Mouse (Mus musculus): ENCODE data around the gene Trib3.

Gene Trib3

DNA sequence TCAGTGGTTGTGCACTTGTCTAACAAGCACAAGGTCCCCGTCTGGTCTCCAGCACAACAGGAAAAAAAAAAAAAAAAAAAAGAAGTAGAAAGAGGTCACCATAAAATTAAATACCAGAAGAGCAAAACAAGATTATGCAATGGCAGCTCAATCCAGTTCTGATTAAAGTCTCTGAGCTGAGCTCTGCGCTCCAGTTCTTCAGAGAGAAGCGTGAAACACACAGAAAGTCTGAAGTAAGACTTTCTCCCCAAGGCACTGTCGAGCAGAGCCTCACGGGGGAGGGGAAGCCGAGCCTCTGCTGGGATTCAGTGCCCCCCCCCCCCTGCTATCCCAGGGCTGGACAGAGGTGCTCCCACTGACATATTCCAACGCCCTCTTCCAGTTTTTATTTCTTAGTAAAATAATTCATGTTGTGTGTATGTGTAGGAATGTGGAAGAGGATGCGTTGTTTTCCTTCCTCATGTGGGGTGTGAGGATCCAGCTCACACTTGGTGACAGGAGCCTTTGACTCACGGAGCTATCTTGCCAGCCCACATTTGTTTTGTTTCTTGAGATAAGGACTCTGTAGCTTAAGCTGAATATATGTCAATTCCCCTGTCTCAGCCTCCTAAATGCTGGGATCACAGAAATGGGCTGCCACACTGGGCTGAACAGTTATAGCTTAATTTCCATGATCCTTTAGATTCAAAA is 3.1 kb upstream of the Trib3 start:
- no peak for DNase-seq (ENCODE audit: low spot score)

DNA sequence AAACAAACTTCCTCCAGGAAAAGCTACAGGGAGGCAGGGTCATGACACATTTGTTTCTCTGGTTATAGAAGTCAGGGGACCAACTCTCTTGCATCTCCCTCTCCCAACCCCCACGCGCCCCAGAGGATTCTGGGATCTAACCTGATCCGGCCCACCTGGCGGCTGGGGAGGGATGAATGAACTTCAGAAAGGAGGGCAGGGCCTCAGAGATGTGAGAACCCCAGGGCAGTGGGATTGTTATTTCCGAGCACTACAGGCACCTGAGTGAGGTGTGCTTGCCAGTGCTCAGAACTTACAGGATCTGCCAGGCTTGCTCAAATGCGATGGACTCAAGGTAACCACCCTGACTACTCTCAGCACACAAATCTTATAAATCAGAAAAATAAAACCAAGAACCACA is 1.6 kb upstream of the Trib3 start:
- DNase-seq (ENCODE audit: low spot score), result no peak

DNA sequence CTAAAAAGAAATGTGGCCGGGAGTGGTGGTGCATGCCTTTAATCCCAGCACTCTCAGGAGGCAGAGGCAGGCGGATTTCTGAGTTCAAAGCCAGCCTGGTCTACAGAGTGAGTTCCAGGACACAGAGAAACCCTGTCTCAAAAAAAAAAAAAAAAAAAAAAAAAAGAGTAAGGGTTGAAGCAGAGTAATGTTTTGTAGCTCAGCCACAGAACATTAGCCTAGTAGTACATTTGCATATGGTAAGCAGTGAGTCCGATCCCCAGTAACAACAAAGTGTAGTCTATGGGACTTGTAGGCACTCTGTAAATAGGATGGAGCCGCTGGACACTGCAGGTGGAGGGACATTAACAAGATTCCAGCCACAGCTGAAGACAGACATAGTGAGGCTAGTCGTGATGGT is 1.1 kb upstream of the Trib3 start:
- no peak for DNase-seq (ENCODE audit: low spot score)

DNA sequence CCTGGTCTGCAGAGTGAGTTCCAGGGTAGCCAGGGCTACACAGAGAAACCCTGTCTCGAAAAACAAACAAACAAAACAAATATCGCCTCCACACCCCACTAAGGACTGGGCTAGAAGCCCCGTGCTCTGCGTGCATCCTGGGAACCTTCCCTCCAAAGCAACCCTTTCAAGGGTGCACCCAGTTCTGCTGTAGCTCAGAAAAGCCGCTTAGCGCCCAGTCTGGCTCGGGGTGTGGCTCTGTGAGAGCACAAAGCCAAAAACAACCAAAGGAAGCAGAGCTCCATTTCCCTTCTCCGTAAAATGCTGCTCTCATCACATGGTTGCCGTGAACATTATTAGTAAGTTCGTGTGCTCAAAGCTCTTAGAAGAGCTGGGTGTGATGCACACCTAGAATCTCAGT is 529 bp upstream of the Trib3 start:
- no peak for DNase-seq (ENCODE audit: low spot score)

DNA sequence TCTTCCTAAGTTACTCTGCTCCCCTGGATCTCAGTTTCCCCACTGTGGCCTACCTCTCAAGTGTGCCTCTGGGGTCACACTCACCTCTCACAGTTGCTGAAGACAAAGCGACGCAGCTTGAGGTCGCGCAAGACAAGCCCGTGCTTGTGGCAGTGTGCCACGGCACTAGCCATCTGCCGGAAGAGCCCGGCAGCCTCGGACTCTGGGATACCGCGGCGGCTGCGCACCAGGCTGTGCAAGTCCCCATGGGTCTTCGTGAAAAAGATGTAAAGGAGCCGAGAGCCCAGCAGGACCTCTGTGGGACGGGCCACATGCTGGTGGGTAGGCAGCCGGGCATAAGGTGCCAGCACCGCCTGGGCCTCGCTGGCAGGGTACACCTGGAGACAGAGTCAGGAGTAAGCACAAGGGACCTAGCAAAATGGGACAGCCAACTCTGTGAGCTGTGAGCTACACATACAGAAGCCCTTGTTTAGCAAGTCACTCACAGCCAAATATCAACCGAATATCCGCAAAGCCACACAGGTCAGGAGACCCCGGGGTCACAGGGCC is 4.1 kb downstream of the Trib3 start:
- DNase-seq (ENCODE audit: low spot score), result no peak

DNA sequence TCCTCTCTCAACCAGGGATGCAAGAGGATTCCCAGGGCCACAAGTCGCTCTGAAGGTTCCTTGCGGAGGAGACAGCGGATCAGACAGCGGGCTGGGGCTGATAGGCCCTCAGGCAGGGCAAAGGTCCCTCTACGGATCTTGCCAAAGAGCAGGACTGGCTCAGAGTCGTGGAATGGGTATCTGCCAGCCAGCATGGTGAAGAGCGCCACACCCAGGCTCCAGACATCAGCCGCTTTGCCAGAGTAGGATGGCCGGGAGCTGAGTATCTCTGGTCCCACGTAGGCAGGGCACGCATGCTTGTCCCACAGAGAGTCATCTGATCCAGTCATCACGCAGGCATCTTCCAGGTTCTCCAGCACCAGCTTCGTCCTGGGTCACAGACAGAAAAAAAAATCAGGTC is 5.5 kb downstream of the Trib3 start:
- DNase-seq (ENCODE audit: low spot score), result no peak

DNA sequence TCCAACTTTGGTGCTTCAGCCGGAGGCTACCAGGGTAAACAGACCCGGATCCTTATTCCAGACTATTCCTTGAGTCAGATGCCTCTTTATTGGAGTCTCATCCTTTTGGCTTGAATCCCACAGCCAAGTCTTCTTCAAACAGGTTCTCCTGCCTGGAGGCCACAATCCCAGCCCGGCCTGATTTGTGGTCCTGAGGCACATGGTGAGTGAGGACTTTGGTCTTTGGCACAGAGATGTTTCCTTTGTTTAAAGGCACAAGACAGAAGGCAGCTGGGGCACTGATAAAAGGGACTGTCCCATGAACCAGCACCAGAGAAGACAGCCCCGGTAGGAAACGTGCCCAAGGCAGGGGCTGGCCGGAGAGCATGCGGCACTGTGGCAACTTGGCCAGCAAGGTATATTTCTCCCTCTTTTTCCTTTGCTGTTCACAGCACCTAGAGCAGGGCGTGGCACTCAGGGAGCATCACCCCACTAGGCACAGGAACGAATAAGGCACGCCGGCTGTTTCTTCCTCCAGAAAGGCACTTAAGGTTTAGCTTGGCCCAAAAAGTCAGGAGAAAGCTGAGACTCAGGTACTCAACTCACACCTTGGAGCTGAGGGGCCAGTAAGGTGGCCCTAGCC is 6.1 kb downstream of the Trib3 start:
- no peak for DNase-seq (ENCODE audit: low spot score)

DNA sequence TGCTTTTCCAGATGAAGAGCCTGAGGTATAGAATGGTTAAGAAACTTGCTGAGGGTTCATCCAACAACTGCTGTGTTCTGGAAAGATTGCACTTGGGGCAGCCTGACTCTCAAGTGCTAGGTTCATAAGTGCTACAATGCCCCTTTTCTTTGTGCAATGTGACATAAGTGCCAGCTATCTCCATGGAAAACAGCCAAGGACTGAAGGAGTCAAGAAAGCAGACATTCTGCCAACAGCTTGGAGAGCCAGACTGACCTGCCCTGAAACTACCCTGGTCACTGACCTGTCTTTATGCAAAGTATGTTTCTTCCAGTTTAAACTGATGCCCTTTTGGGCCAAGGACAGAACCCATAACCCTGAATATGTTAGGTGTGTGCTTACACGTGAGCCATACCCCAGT is 7.0 kb downstream of the Trib3 start:
- no peak for DNase-seq (ENCODE audit: low spot score)

DNA sequence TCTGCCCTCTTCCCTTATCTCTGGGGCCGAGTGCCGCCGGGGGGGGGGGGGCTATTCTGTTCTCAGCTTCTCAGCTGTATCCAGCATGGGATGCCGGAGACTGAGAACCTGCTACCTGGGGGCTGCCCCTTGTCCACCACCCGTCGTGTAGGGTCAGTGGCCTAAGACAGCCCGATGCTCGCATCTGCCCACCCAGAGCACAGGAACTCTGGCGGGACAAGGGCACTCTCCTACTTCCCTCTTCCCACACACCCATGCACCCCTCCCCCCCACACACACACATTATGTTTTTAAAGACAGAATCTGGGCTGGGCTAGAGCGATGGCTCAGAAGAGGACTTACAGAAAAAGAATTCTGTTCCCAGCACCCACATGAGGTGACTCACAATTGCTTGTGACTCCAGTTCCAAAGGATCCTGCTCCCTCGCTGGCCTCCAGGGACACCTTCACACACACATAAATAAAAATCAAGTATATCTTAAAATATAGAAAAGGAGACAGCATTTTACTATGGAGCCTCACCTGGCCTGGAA is 8.5 kb downstream of the Trib3 start:
- no peak for DNase-seq (ENCODE audit: low spot score)

DNA sequence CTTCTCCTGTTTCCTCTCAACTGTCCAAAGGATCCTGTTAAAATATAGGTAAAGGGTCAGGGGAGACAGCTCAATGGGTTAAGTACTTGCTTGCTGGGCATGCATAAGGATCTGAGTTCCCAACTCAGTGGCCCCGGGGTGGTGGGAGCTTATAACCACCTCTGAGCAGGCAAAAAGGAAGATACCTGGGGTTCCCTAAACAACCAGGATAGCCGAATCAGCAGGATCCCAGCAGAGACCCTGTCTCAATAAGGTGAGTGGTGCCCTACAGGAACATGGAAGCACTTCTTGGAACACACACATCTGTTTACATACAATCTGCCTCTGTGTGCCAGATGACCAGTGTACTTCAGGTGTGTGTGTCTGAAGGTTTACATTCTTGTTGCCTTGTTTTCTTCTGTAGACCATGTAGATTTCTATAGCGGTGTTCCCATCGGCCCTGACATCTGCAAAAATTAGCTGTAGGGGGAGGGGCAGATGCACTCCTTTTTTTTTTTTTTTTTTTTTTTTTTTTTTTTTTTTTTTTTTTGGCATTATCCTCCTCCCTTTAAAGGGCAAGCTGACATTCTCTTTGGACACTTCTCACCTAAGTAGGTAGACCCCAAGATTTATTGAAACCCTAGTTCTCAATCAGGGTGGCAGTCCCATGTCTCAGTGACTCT is 10.4 kb downstream of the Trib3 start:
- no peak for DNase-seq (ENCODE audit: low spot score)

DNA sequence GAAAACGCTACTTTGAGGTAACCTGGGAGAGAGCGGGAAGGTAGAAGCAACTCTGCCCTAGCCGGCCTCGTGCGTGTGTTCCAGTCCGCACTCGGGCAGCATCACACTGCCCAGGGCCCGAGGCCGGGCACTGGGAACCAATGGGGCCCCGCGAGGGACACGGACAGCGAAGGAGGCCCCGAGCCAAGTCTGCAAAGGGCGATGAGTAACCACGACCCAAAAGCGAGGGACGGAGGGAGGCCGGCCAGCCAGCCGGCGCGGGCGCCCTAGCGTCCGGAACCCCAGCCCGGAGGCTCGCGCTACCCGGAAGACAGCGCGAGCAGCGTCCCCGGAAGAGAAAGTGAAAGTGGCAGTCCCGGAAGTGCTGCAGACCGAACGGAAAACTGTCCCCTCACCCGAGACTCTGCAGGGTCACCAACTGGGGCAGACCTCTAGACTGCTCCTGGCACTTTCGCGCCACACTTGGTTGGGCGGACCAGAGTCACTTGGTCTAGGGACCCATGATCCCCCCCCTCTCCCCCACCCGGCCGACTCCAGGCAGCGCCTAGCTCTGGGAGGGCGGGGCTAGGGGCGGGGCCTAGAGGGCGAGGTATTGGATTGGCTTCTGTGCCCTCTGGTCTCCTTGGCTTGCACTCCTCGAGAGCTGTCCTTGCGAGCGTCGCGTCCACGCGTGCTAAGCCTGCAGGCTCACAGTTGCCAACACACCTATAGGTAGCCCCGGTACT is 11.6 kb downstream of the Trib3 start, which contains the start of gene Rbck1:
TSS of gene Rbck1 (minus strand) at position 553 of the 725 bp plus-strand sequence.
- DNase-seq (ENCODE audit: low spot score), result peak; percentile 73

DNA sequence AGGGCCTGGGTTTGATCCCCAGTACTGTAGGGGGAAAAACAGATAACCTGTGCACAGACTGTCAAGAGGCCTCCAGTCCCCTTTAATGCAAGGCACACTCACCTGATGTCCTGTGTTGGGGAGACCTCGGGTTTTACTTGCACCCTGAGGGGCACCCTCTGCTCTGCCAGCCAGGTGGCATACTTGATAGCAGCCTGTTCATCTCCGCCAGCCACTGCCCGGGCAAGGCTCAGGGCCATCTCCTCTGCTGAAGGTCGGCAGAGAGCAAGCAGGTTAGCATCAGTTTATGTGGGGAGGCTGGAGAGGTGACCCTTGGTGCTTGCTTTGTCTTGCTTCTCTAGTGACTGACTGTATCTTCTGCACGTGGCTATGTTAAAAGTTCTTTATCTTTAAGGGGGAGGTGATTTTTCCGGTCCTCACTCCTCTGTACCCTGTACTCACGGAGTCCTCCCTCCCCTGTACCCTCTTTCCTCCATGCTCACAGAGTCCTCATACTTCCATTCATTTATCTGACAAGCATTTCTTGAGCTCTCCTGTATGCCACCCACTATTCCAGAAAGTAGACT is 12.9 kb downstream of the Trib3 start:
- DNase-seq (ENCODE audit: low spot score), result no peak

DNA sequence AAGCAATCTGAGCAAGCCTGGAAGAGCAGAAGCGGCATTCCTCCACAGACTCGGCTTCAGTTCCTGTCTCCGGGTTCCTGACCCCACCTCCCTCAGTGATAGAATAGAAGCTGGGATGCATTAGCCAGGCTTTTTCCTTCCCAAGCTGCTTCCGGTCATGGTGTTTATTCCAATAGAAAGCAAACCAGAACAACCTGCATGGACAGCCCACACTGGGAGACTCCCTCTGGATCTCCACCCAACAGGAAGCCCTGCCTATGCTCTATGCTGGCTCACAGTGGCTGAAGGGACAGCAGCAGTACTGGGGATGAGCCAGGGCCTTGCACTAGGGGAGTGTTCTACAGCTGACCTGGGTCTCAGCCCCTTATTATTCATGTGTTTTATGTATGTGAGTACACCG is 15.9 kb downstream of the Trib3 start:
- no peak for DNase-seq (ENCODE audit: low spot score)

DNA sequence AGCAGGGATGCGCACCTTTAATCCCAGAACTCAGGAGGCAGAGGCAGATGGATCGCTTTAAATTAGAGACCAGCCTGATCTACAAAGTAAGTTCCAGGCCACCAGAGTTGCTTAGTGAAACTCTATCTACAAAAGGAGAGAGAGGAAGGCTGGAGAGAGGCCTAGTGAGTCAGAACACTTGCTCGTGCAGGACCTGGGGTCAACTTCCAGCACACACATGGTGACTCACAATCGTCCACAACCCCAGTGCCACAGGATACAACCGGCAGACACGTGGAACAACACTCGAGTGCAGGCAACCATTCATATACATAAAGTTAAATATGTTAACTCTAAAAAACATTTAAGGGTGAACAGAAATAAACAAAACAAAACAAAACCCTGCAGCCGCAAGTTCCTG is 17.2 kb downstream of the Trib3 start:
- no peak for DNase-seq (ENCODE audit: low spot score)

DNA sequence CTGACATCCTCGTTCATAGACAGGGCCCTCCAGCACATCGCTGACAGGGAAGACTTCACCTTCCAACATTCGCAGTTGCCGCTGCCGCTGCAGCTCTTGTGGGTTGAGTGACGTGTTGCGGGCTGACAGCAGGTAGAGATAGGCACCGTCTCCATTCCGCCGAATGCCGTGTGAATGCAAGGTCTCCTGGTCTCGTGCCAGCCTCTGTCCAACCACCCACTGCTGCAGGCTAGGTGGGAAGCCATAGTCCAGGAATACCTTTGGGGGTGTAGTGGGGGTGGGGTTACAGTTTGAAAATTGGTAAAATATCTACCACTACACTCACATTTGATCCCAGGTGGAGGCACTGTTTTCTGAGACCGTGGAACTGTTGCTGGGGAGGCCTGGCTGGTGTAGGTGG is 17.7 kb downstream of the Trib3 start:
- no peak for DNase-seq (ENCODE audit: low spot score)

DNA sequence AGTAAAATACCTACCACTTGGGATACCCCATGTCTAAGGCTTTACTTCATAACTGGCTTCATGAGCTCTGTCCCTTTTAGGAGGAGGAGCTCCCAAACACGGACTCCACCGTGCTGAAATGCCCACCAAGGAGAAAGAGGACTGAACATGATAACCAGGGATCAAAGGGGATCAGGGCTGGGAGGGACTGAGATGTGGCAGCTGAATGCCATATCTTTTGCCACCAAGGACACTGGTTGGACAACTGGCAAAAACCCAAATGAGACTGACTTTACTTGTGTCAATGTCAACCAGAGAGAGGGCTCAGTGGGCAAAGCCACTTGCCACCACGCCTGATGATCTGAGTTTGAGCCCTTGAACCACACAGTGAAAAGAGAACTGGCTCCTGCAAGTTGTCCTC is 19.0 kb downstream of the Trib3 start:
- DNase-seq (ENCODE audit: low spot score), result no peak

DNA sequence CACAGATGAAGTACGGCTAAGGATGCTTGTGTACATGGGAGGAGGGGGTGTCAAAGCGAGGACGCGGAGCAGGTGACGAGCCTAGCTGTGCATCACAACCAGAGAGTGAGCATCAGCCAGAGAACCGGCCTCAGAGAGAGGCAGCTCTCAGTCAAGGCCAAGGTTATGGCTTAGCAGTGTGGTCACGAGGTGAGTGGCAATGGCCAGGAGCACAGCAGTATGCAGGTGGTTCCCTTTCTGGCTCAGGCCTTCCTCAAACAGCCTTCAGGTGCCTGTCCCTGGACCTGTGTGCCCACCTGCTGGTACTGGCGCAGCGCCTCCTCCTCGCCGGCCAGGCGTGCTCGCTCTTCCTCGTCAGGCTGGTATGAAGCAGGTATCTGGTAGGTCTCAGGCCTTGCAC is 19.9 kb downstream of the Trib3 start:
- no peak for DNase-seq (ENCODE audit: low spot score)

DNA sequence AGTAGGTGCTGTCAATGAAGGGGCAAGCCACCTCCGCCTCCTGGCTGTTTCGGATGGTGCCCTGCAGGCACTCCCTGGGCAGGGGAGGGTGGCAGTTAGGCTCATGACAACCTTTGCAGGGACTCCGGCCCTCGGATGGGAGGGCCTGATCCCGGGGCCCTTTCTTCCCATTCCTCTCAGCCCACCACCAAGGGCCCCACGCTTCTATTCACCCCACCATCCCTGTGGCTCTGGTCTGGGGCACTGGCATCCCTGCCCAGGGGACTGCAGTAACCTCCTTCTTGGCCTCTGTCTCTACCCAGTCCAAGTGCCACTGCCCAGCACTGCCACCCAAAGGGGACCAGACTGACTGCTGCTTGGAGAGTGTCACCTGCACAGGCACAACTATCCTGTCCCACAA is 21.6 kb downstream of the Trib3 start:
- no peak for DNase-seq (ENCODE audit: low spot score)

DNA sequence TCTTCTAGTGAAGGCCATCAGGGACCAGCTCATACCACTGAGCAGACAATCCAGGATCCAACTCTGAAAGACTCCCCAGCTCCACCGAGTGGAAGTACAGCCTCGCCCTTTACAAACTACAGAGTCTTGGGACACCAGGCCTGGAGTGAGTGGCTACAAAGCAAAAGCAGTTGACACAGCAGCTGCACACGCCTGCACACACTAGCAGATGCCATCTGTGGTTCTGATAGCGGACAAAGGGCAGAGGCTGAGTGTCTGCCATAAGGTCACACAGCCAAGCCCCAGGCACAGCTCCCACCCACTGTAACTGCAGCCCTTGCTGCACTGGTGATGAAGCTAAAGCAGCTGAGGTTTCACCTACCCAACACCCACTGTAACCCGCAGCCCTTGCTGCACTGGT is 22.3 kb downstream of the Trib3 start:
- DNase-seq (ENCODE audit: low spot score), result no peak

DNA sequence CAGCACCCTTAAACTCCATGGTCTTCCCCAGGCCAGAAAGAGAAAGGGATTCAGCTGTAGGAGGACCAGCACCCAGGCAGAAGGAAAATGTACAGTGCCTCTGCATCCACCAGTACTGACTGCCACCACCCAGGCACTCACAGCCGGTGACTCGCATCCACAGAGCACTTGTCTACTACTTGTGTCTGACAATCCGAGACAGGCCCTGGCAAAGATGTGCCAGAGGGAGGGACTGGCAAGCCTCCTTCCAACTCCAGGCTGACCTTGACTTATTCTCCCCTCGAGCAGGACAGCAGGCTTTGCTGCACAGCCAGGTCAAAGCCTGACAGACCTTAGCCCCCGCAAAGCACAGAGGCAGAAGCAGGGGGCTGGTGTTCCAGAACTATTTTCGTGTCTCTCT is 26.8 kb downstream of the Trib3 start:
- no peak for DNase-seq (ENCODE audit: low spot score)

DNA sequence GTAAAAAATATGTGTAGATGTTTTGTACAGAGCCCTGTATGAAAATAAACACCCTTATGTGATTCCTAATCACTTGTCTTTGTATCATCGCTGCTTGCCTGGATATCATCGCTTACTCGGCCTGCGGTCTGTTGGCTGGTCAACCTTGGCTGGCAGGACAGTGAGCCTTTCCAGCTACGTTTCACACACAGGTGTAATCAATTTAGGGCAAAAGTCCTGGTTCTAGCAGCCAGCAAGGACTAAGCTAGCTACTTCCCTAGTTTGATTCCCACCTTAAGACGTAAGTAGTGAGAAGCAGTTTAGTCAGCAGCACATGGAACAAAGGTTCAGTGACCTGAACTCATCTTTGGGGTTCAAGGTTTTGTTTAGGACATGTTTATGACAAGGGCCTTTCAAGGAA is 29.9 kb downstream of the Trib3 start:
- no peak for DNase-seq (ENCODE audit: low spot score)

DNA sequence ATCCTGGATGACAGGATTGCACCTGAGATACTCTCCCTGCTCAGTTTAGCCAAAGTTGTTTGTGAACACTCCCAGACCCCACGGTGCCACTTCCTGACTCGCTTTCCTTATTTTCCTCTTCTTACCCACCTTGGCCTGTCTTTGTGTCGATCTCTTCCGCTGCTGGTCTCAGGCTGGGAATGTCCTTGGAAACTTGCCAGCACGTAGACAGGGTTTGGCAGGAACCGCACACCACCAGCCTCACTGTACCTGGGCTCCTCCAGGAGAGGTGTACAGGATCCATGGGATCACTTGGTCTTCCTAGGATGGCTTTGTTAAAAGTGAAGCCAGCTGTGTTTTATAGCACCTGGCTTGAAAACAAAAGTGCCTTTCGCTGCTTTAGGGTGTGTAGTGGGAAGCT is 30.8 kb downstream of the Trib3 start:
- no peak for DNase-seq (ENCODE audit: low spot score)

Measured in ovary, postnatal 10 days (tissue).